Mouse (Mus musculus) gastrocnemius, adult 8-10 months (tissue): ENCODE results near the gene Sema6c. TPM values are rescaled to one million over a fixed set of nuclear protein-coding genes. Genes with fewer than 3 reads are reported as not detected.

Source experiments
- microRNA-seq: library from miRNA; unstranded; fragments of <30 nt; microRNA quantifications from one replicate; pipeline ENCODE4 v1.2.0, GENCODE M21; 2022
- total RNA-seq, 4 experiments: library from RNA; stranded (reverse); gene quantifications; 2 replicates each; pipeline ENCODE4 v1.2.4; 2022

The Sema6c gene
- total RNA-seq, 4 experiments from 2014 or later: 67.3 to 91.3 (median 87.4) TPM

Small RNA genes lying within 50 kb of the gene (microRNA-seq; reads per million reads assigned to microRNA genes)
- gene Mir8099-1: not detected

Other genes with a start within 250 kb of the Sema6c start
- gene Selenbp1, start 227.4 kb upstream of the Sema6c start, total RNA-seq: 10 to 100 TPM; 10.2 to 21.5 (median 17.0) TPM
- 1 to 10 TPM; 4.5 to 8.4 (median 6.1) TPM for gene Rfx5, start 206.4 kb upstream of the Sema6c start, total RNA-seq
- gene Pi4kb, start 185.7 kb upstream of the Sema6c start, total RNA-seq: 10 to 100 TPM; 16.7 to 22.2 (median 20.2) TPM
- 10 to 100 TPM; 14.2 to 18.8 (median 16.3) TPM for gene Zfp687, start 145.0 kb upstream of the Sema6c start, total RNA-seq
- gene Psmd4, start 117.8 kb upstream of the Sema6c start, total RNA-seq: 100 to 1,000 TPM; 191 to 247 (median 221) TPM
- 10 to 100 TPM; 21.9 to 27.6 (median 24.7) TPM for gene Pip5k1a, start 53.5 kb upstream of the Sema6c start, total RNA-seq
- gene Vps72, start 49.4 kb upstream of the Sema6c start, total RNA-seq: 10 to 100 TPM; 51.9 to 96.7 (median 73.1) TPM
- 100 to 1,000 TPM; 688 to 884 (median 752) TPM for gene Tmod4, start 36.0 kb upstream of the Sema6c start, total RNA-seq
- 10 to 100 TPM; 24.9 to 37.2 (median 33.4) TPM for gene Scnm1, start 26.4 kb upstream of the Sema6c start, total RNA-seq
- gene Lysmd1, start 26.4 kb upstream of the Sema6c start, total RNA-seq: 1 to 10 TPM; 6.3 to 8.2 (median 7.3) TPM
- under 1 TPM; 0.25 to 0.35 (median 0.29) TPM for gene Tnfaip8l2, start 18.1 kb upstream of the Sema6c start, total RNA-seq
- gene Gabpb2, start 57.5 kb downstream of the Sema6c start, total RNA-seq: 1 to 10 TPM; 7.2 to 9.1 (median 7.6) TPM
- 10 to 100 TPM; 13.7 to 18.3 (median 15.0) TPM for gene Cdc42se1, start 68.3 kb downstream of the Sema6c start, total RNA-seq
- gene Mllt11, start 71.7 kb downstream of the Sema6c start, total RNA-seq: 100 to 1,000 TPM in 1 of 4 experiments, 10 to 100 TPM in 3; 69.6 to 108 (median 87.4) TPM
- not detected for gene Gm128, start 81.1 kb downstream of the Sema6c start, total RNA-seq
- not detected for gene Bnipl, start 90.7 kb downstream of the Sema6c start, total RNA-seq
- gene Mindy1, start 120.9 kb downstream of the Sema6c start, total RNA-seq: 10 to 100 TPM; 25.4 to 29.7 (median 27.8) TPM
- gene Prune1, start 121.6 kb downstream of the Sema6c start, total RNA-seq: 10 to 100 TPM; 47.7 to 58.8 (median 53.5) TPM
- not detected for gene Anxa9, start 146.7 kb downstream of the Sema6c start, total RNA-seq
- 10 to 100 TPM; 13.1 to 16.7 (median 15.3) TPM for gene Cers2, start 154.3 kb downstream of the Sema6c start, total RNA-seq
- 10 to 100 TPM in 2 of 4 experiments, 1 to 10 TPM in 2; 8.4 to 10.7 (median 10.1) TPM for gene Setdb1, start 196.7 kb downstream of the Sema6c start, total RNA-seq
- under 1 TPM in 1 of 4 experiments, not detected in 3; 0.92 TPM for gene 4930558C23Rik, start 242.4 kb downstream of the Sema6c start, total RNA-seq